Mouse (Mus musculus): Measurements from ENCODE around the gene Vps18. TPM values are rescaled to one million over a fixed set of nuclear protein-coding genes. Genes with fewer than 3 reads are reported as not detected.

Gene Vps18
- polyA plus RNA-seq, 1 experiment from 2014 or later = 17.8 TPM

DNA sequence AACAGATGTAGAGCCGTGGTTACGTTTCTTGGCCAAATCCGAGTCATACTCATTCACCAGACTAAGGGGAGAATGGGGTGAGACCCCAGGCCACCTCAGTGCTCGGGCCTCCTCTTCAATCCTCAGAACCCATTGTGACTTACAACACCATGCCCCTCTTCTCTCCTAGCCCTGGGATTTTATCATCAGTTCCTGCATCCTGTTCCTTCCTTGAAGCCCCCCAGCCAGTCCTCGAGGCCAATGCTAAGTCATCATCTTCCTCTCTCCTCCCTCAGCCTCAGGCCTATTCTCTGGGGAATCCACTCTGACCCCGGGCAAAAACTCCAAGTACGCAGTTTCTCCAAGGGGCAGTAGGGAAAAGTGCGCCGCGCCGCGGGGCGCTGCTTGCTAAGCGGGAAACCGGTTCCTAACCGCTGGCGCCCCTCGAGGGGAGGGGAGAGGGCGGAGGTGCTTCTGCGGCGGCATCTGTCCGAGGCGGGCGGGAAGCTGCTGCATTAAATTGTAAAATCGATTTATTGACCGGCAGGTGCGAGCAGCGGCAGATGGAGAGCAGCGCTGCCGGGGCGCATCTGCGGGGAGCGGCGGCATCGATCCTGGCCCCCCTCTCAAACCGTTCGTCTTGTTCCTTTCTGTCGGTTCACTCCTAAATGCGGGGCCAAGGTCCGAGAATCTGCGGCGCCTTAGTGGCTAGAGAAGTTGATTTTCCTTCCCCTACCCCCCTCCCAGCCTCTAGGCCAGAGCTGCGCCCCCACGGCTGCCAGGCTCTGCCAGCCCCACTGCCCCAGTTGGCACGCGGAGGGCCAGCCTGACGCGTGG is 33.4 kb downstream of the Vps18 start:
- Histone ChIP-seq H3K9ac (ENCODE audit: low read length) (peak overlapping the region; percentile 35; the same call in 1 of the 2 replicates), H3K4me2 (ENCODE audit: low read depth) (peak overlapping the region; percentile 49), H3K4me3 (ENCODE audit: low read depth, low read length) (peak overlapping the region; percentile 25), H3K27ac (ENCODE audit: low read depth, low read length) (no peak overlapping the region), H3K9me3 (ENCODE audit: control insufficient read depth, low read length) (no peaks in the 10 kb centered on the region), H3K27me3 (ENCODE audit: control insufficient read depth, insufficient read depth, low read length) (peaks cover 80% of the 10 kb centered on the region), H3K4me1 (ENCODE audit: control insufficient read depth, insufficient read depth, low read length) (peaks cover 23% of the 10 kb centered on the region), H3K36me3 (ENCODE audit: control insufficient read depth, insufficient read depth, low read length) (no peaks in the 10 kb centered on the region)
- WGBS = 2% methylated on average over 48 of the region's 48 CpGs
- ATAC-seq (ENCODE audit: insufficient read depth, low FRiP score, low TSS enrichment) = peak; percentile 56
- peak; percentile 69 for DNase-seq (ENCODE audit: low spot score)

DNA sequence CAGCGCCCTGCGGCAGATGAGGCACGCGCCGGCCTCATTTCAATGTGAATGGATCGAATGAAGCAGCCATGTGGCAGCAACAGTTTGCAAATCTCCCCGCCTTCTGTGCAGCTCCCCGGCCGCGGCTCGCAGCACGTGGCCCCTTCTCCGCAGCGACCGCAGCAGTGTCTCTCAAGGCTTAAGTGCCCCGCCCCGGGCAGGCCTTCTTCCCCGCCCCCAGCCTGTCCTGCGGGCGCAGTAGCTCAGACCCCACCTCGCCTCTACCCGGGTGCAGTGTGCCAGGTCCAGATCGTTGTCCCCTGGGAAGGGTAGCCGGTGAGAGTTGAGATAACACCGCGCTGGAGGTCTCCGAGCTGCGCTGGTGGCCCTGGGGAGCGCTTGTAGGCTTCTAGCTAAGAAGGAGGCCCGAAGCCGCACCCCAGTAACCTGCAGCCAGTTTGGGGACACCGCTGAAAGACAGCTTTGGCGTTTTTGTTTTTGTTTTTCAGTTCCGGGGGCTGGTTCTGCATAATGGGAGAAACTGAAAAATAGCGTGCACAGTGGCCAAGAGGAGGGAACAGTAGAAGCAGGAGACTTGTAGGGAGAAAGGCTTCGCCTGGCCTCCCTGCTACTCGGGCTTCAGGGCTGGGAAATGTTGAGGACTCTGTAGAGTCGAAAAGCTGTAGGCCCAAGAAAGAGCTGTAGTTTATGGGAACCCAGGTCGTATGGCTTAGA is 34.2 kb downstream of the Vps18 start:
- H3K9ac ChIP-seq (ENCODE audit: low read length) = peak overlapping the region; percentile 35; the same call in 1 of the 2 replicates
- H3K4me1 ChIP-seq (ENCODE audit: control insufficient read depth, insufficient read depth, low read length) = peaks cover 23% of the 10 kb centered on the region
- ATAC-seq (ENCODE audit: insufficient read depth, low FRiP score, low TSS enrichment) (peak; percentile 58), DNase-seq (ENCODE audit: low spot score) (peak; percentile 81)
- peak overlapping the region; percentile 25; the same call in 1 of the 2 replicates for H3K4me3 ChIP-seq (ENCODE audit: low read depth, low read length)
- no peak overlapping the region for H3K27ac ChIP-seq (ENCODE audit: low read depth, low read length)
- H3K9me3 ChIP-seq (ENCODE audit: control insufficient read depth, low read length) = no peaks in the 10 kb centered on the region
- no peaks in the 10 kb centered on the region for H3K36me3 ChIP-seq (ENCODE audit: control insufficient read depth, insufficient read depth, low read length)
- peak overlapping the region; percentile 49 for H3K4me2 ChIP-seq (ENCODE audit: low read depth)
- peaks cover 86% of the 10 kb centered on the region for H3K27me3 ChIP-seq (ENCODE audit: control insufficient read depth, insufficient read depth, low read length)
- WGBS = 2% methylated on average over 39 of the region's 39 CpGs

DNA sequence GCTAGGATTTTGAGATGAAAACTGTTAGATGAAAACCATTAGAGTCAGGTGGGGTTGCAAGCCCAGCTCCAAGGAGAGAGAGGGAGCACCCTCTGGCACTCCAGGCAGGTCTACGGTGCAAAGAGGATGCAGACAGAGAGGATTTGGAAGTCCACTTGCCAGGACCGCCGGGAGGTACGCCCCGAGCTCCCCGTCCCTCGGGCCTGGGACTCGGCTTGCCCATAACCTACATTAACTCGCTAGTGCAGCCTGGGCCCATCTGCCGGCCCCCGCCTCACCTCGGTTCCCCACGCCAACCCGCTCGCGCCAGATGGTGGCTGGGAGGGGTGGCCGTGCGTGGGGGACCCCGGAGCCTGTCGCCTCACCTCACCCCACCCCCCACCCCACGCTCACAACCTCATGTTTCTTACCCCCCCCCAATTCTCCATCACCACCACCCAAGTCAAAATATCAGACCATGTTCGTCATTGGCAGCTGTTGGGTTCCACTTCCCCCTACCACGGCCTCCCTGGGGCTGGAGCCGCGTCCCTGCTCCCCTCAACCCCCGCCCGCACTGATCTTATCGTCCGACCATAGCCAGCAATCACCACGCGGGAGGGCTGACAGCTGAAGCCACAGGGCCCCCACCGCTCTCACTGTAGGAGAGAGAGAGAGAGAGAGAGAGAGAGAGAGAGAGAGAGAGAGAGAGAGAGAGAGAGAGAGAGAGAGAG is 35.5 kb downstream of the Vps18 start:
- Histone ChIP-seq H3K4me1 (ENCODE audit: control insufficient read depth, insufficient read depth, low read length) (peaks cover 23% of the 10 kb centered on the region), H3K9ac (ENCODE audit: low read length) (no peak overlapping the region), H3K4me3 (ENCODE audit: low read depth, low read length) (no peak overlapping the region), H3K27me3 (ENCODE audit: control insufficient read depth, insufficient read depth, low read length) (peaks cover 95% of the 10 kb centered on the region), H3K9me3 (ENCODE audit: control insufficient read depth, low read length) (no peaks in the 10 kb centered on the region), H3K36me3 (ENCODE audit: control insufficient read depth, insufficient read depth, low read length) (no peaks in the 10 kb centered on the region), H3K27ac (ENCODE audit: low read depth, low read length) (no peak overlapping the region), H3K4me2 (ENCODE audit: low read depth) (peak overlapping the region; percentile 19; the same call in 1 of the 2 replicates)
- peak; percentile 12 for DNase-seq (ENCODE audit: low spot score)
- WGBS = 3% methylated on average over 31 of the region's 32 CpGs
- no peak for ATAC-seq (ENCODE audit: insufficient read depth, low FRiP score, low TSS enrichment)

DNA sequence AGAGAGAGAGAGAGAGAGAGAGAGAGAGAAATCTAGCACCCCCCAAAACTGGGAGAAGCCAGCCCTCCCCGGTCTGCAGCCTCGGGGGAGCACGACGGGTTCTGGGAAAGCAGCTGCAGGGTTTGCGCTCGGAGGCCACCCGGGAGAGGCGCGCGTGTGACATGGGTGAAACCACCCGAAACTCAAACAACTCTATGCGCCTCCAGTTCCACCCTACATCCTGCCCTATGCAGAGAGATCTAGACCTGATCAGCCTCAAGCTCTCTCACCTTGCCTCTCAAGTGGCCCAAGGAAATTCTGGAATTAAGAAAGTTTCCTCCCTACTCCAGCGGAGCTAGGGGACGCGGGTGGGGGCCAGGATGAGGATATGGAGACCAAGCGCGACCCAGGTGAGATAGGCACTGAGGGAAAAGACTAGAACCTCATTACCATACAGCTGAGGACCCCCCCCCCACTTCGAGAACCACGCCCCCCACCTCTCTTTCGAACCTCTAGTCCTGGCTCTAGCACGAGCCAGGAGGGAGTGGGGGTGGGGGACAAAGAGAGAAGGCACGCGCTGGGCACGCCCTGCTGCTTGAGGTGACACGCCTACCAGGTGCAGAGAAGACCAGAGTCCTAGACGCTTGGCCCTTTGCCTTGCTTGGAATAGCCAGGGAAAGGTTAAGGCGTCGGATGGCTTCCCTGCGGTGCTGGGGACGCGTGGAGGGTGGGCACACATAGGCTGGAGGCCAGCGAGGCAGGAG is 36.2 kb downstream of the Vps18 start:
- ATAC-seq (ENCODE audit: insufficient read depth, low FRiP score, low TSS enrichment) (no peak), DNase-seq (ENCODE audit: low spot score) (peak; percentile 31)
- Histone ChIP-seq H3K4me1 (ENCODE audit: control insufficient read depth, insufficient read depth, low read length) (peaks cover 23% of the 10 kb centered on the region), H3K4me2 (ENCODE audit: low read depth) (peak overlapping the region; percentile 60), H3K27me3 (ENCODE audit: control insufficient read depth, insufficient read depth, low read length) (peaks cover 96% of the 10 kb centered on the region), H3K27ac (ENCODE audit: low read depth, low read length) (no peak overlapping the region), H3K4me3 (ENCODE audit: low read depth, low read length) (peak overlapping the region; percentile 12; the same call in 1 of the 2 replicates), H3K9me3 (ENCODE audit: control insufficient read depth, low read length) (no peaks in the 10 kb centered on the region), H3K9ac (ENCODE audit: low read length) (no peak overlapping the region), H3K36me3 (ENCODE audit: control insufficient read depth, insufficient read depth, low read length) (no peaks in the 10 kb centered on the region)
- WGBS = 1% methylated on average over 32 of the region's 32 CpGs

- H3K9ac ChIP-seq (ENCODE audit: low read length) = peak within 1 kb of the TSS; percentile 37; the same call in 1 of the 2 replicates
- H3K4me1 ChIP-seq (ENCODE audit: control insufficient read depth, insufficient read depth, low read length) = peaks cover 23% of the 10 kb centered on the region
- peak within 1 kb of the TSS; percentile 60 for H3K4me2 ChIP-seq (ENCODE audit: low read depth)
- H3K27me3 ChIP-seq (ENCODE audit: control insufficient read depth, insufficient read depth, low read length) = peaks cover 97% of the 10 kb centered on the region
- no peaks in the 10 kb centered on the region for H3K9me3 ChIP-seq (ENCODE audit: control insufficient read depth, low read length)
- H3K36me3 ChIP-seq (ENCODE audit: control insufficient read depth, insufficient read depth, low read length) = no peaks in the 10 kb centered on the region
- peak within 1 kb of the TSS; percentile 34 for H3K4me3 ChIP-seq (ENCODE audit: low read depth, low read length)
- ATAC-seq (ENCODE audit: insufficient read depth, low FRiP score, low TSS enrichment) (no peak; the same call in 1 of the 2 replicates), DNase-seq (ENCODE audit: low spot score) (peak; percentile 62)
- WGBS = 1% methylated on average over 33 of the region's 33 CpGs
- H3K27ac ChIP-seq (ENCODE audit: low read depth, low read length) = no peak within 1 kb of the TSS
Observed at GRCm38 (mm10) chr2:119325568-119326143, 37.1 kb downstream of the Vps18 start, which contains the start of gene Dll4. Dll4 (plus strand) TSS chr2:119325784.

DNA sequence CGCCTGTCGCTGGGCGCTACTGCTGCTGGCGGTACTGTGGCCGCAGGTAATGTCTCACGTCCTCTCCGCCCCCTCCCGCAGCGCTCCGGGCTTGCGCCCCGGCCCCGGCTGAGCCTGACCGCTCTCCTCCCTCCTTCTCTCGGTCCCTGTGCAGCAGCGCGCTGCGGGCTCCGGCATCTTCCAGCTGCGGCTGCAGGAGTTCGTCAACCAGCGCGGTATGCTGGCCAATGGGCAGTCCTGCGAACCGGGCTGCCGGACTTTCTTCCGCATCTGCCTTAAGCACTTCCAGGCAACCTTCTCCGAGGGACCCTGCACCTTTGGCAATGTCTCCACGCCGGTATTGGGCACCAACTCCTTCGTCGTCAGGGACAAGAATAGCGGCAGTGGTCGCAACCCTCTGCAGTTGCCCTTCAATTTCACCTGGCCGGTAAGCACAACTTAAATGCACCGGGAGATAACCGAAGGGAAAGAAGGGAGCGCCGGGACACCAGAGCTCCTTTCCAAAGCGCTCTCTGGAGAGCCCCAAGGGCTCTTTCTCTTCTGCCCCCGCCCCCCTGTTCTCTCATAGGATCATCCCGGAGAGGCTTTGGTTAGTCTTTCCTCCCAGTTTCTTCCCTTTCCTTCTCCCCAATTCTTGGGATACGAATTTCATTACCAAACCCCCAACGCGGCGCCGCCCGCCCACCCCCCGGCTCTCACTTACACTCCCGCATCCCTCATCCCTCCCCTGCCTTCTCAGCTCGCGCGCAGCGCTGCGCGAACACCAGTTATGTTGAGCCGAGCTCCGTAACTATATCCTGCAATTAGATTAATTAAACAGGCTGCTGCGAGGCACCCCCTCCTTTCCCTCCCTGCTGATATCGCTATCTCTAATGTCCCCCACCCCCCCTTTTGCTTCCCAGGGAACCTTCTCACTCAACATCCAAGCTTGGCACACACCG is 37.9 kb downstream of the Vps18 start:
- under 1% methylated on average over 56 of the region's 61 CpGs for WGBS
- ATAC-seq (ENCODE audit: insufficient read depth, low FRiP score, low TSS enrichment) (no peak), DNase-seq (ENCODE audit: low spot score) (peak; percentile 32)
- Histone ChIP-seq H3K36me3 (ENCODE audit: control insufficient read depth, insufficient read depth, low read length) (no peaks in the 10 kb centered on the region), H3K27ac (ENCODE audit: low read depth, low read length) (no peak overlapping the region), H3K4me2 (ENCODE audit: low read depth) (peak overlapping the region; percentile 60), H3K9me3 (ENCODE audit: control insufficient read depth, low read length) (no peaks in the 10 kb centered on the region), H3K4me3 (ENCODE audit: low read depth, low read length) (peak overlapping the region; percentile 34), H3K27me3 (ENCODE audit: control insufficient read depth, insufficient read depth, low read length) (peaks cover 97% of the 10 kb centered on the region), H3K4me1 (ENCODE audit: control insufficient read depth, insufficient read depth, low read length) (peaks cover 19% of the 10 kb centered on the region), H3K9ac (ENCODE audit: low read length) (peak overlapping the region; percentile 37; the same call in 1 of the 2 replicates)

DNA sequence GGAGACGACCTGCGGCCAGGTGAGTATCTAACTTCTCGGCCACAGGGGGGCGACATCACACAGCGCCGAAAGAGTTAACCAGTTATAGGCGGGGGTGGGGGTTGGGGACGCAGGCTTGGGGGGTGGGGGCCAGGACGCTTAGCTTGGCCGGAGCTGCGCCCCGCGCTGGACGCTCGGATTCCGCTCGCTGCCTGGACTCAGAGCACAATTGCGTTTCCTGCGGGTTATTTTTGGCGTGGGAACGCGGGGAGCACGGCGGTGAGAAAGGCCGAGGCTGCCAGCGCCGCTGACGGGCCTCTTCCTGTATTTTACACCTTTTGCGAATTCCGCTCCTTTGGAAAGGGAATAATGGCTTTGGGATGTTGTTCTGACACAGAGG is 38.6 kb downstream of the Vps18 start:
- H3K9me3 ChIP-seq (ENCODE audit: control insufficient read depth, low read length) = no peaks in the 10 kb centered on the region
- no peak overlapping the region for H3K27ac ChIP-seq (ENCODE audit: low read depth, low read length)
- DNase-seq (ENCODE audit: low spot score) (peak; percentile 33), ATAC-seq (ENCODE audit: insufficient read depth, low FRiP score, low TSS enrichment) (no peak)
- H3K4me1 ChIP-seq (ENCODE audit: control insufficient read depth, insufficient read depth, low read length) = peaks cover 13% of the 10 kb centered on the region
- H3K27me3 ChIP-seq (ENCODE audit: control insufficient read depth, insufficient read depth, low read length) = peaks cover 94% of the 10 kb centered on the region
- H3K36me3 ChIP-seq (ENCODE audit: control insufficient read depth, insufficient read depth, low read length) = no peaks in the 10 kb centered on the region
- H3K9ac ChIP-seq (ENCODE audit: low read length) = no peak overlapping the region
- peak overlapping the region; percentile 60 for H3K4me2 ChIP-seq (ENCODE audit: low read depth)
- under 1% methylated on average over 30 of the region's 30 CpGs for WGBS
- H3K4me3 ChIP-seq (ENCODE audit: low read depth, low read length) = peak overlapping the region; percentile 34

Measured in neural tube, embryonic 11.5 days (tissue).